Mouse (Mus musculus) kidney, adult 11 months (tissue): ENCODE data around the gene Gm49333.

Experiments used
- DNase-seq: peaks from one replicate; pipeline ENCODE4 v3.0.0; 2022

Gm49333 gene

DNA sequence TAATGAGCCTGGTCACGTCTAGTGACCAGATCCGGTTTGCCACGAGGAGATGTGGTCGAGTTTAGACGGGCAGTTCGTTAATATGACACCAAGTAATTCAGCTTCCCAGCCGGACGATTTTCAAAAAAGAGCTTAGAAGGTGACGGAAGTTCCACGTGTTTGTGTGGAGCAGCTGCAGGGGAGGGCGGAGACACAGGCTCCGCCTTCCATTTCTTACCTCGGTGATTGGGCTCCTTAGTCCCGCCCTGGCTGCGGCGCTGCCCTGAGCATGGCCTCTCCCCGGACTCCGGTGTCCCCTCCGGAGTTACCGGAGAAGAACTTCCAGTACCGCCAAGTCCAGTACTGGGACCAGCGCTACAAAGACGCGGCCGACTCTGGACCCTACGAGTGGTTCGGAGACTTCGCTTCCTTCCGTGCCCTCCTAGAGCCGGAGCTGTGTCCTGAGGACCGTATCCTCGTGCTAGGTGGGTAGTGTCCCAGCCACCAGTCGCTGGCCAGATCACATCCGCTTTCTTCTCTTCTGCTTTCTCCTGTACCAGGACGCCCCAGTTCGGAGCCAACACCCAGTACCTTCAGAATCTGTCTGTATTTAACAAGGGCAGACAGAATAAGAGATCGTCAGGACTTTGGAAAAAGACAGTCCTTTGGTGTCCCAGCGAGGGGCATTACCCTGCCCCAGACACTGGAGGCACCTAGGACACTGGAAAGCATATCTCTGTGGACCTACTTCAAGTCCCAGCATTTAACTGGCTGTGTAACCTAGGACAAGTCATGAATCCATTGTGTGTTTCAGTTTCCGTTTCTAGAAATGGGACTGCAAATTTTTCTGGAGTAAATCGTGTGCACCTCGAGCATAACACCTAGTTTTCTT lies at the start of gene Gm49333, which contains the start of the genes Eef1akmt4 and Alg3:
Gm49333 (plus strand) TSS at position 254 of the 871 bp plus-strand sequence.
Eef1akmt4 (plus strand) TSS at position 237 of the 871 bp plus-strand sequence.
Alg3 (minus strand) TSS at position 379 of the 871 bp plus-strand sequence.
- peak; percentile 91 for DNase-seq

DNA sequence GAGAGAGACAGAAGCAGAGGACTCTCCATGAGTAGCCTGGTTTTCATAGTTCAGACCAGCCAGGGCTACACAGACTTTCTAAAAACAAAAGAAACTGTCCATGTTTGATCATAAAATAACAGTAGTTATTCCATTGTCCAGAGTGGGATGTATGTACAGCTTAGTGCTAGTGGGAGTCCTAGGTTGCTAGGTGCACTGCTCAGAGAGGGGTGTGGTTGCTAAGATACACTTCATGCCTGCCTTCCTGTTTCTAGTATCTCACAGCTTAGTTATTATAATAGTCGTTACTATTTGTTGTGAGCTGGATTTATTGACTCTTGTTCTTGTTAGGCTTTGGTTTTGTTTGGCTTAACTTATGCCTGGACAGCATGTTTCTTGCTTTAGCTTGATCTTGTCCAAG lies 46.3 kb upstream of the Gm49333 start:
- DNase-seq: no peak

DNA sequence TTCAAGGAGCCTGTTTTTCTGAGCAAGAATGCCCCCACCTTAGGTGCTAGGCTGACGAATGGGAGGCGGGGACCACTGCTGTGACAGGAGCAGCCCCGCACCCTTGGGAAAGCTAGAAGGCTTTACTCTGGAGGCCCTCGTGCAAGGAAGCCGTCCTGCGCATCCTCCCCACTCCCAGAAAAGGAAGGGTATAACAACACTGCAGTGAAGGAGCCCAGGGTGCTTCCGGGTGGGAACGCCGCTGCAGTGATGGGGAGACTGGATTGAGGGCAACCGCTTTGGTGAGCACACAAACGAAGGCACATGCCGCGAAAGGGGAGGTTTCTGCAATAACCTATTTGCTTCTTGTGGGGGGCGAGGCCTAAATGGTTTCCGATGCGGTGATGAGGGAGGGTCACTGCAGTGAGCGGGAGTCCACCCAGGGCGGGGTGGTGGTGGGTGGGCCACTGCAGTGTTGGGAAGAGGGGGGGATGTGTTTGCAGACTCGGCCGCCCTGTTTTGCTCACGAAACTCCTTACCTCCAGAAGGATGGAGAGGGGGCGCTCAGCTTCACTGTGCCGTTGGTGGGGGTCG lies 22.0 kb upstream of the Gm49333 start, which contains the start of gene Vwa5b2:
Vwa5b2 (plus strand) TSS at position 106 of the 573 bp plus-strand sequence.
- no peak for DNase-seq

DNA sequence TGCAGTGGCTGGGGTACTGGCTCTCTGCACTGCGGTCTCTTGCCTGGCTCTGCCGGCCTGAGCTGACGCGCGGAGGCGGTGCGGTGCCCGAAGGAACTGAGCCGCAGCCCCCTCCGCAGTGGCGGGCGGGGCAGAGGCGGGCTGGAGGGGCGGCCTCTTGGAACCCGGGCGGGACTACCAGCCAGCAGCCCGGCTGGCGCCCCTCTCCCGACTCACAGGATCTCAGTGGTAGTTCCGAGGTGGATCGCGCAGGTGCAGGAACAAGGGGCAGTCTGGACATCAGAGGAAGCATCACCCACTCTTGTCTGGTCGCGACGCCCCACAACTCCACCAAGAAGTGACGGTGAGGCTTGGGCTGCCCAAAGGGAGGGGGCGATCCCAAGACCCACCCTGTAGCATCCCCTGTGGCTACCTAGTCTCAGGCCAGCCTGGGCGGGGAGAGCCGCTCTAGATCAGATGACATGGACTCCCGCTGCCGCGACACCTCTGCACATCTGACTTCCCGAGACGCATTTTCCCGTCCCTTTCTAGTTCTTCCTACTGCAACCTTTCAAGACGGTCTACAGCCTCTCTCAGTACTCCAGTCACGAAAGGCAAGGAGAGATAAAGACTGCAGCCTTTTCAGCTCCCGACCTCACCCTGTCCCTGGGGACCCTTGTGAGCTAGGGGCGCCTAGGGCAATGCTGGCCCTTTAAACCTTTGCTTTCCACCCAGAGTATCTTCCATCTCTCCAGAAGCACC lies 21.3 kb upstream of the Gm49333 start:
- no peak for DNase-seq

DNA sequence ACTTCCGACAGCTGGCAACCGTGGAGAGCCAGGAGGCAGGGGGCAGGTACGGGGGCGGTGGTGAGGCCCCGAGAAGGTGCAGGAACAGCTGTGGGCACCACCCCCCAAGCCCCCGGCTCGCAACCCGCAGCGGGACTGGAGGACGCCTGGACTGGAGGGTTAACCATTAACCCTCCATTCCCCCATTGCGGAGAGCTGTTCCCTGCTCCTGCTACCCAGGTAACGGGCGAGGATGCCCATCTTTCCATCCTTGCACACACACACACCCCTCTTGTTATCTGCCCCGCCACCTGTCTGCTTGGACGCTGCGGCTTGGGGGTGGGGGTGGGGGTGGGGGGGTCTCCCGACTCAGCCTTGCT lies 20.8 kb upstream of the Gm49333 start:
- no peak for DNase-seq

DNA sequence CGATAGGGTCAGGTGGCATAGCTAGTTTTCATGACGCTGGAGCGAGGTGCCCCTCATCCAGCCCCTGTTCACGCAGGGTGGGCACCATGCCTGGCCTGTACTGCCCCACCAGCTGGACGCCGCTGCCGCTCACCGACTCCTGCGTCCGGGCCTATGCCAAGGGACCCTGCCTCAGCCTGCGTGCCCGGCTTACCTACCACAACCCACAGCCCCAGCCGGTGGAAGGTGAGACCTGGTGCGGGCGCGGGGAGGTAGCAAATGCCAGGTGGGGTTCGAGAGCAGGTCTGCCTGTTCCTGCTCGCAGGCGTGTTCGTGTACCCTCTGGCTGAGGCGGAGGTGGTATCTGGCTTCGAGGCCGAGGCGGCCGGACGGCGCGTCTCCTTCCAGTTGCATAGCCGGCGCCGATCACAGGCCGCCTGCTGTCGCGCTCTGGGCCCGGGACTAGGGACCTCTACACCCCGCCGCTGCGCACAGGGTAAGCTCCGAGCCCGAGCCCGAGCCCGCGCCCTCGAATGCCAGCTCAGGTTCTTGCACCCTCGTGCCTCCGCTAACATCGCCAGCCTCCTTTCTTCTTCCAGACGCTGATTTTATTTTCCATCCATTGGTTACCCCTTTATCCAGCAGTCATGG lies 20.2 kb upstream of the Gm49333 start:
- DNase-seq: no peak

DNA sequence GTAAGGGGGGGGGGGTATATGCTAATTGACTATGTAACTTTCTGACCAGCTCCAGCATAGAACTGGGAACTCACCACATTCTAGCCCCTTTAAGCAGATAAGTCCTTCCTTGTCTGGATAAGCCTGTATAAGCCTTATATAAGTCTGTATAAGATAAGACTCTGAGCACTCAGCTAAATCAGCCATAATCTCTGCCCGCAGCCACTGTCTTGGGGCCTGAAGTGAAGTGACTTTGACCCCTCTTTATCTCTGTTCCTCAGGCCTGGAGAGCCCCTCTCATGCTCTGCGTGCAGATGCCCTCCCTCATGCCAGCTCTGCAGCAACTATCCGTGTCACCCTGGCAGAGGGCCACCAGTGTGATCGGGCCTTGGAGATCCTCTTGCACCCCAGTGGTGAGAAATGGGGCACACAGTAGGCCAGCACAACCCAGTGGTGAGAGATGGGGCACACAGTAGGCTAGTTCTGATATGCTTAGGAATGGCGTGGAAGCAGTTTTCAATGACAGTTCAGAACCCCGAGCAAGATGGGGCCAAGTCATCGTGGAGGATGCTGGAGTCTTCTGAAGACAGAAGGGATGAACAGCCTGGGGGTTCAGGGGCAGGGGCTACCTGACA lies 16.2 kb upstream of the Gm49333 start:
- DNase-seq: no peak

DNA sequence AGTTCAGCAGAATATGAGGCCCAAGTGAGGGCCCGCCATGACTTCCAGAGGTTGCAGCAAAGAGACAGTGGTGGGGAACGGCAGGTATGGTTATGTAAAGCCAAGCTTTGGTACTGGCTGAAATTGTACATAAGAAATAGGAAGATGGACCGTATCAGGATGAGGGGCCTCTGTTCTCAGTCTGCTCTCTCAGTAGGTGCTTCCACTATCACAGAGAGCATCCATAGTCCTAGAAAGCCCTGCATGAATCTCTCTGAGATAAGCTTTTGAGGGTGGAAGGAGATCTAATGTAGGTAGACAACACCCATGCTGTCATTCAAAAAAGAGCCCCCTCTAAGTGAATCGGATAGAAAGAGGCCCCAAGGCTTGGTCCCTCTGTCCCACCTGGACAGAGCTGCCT lies 15.7 kb upstream of the Gm49333 start:
- DNase-seq: no peak

DNA sequence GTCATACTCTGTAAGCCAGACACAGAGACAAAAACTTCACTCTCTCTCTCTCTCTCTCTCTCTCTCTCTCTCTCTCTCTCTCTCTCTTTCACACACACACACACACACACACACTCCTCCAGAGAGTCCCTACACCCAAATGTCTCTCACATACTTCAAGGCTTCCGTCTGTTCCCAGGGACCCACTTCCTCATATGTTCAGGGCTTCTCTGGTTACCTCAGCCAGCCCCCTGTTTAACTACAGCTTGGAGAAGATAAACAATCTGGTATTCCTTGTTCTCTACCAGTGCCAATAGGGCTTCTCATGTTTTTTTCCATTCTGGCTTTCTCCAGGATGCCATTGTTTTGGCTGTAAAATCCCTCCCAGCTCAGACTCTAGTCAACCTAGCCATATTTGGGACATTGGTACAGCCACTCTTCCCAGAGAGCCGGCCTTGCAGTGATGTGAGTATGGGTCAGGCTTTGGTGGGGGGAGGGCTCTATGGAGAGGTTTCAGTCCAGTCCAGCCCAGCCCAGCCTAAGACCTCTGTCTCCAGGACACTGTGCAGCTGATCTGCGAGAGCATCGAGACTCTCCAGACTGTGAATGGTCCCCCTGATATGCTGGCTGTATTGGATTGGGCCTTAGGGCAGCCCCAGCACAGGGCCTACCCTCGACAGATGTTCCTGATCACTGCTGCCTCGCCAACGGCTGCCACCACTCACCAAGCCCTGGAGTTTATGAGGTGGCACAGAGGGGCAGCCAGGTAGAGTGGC lies 14.5 kb upstream of the Gm49333 start:
- DNase-seq: no peak

DNA sequence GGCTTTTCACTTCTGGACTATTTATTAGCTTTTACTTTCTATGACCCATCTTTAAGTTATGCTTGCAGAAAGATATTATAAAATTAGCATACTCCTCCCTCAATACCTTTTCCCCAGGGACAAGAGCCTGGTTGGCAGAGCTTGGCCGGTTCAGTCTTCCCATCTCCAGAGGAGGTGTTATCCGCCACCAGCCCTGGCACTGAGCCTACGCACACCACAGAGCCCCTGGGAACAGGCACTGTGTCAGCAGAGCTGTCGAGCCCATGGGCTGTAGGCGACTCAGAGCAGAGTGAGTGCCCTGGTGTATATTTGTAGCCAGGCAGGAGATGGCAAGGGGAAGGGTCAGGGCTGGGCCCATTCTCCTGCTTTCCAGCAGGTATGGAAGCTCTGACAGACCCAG lies 10.9 kb upstream of the Gm49333 start:
- no peak for DNase-seq

DNA sequence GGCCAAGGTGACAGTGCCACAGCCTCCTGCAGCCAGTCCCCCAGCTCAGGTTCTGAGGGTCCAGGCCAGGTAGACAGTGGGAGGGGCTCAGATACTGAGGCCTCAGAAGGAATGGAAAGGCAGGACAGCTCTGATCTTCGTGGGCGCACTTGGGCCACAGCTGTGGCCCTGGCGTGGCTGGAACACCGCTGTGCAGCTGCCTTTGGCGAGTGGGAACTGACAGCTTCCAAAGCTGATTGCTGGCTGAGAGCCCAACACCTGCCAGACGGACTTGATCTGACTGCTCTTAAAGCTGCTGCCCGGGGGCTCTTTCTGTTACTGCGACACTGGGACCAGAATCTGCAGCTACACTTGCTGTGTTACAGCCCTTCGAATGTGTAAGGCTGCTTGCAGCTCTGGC lies 6.7 kb upstream of the Gm49333 start:
- DNase-seq: no peak

DNA sequence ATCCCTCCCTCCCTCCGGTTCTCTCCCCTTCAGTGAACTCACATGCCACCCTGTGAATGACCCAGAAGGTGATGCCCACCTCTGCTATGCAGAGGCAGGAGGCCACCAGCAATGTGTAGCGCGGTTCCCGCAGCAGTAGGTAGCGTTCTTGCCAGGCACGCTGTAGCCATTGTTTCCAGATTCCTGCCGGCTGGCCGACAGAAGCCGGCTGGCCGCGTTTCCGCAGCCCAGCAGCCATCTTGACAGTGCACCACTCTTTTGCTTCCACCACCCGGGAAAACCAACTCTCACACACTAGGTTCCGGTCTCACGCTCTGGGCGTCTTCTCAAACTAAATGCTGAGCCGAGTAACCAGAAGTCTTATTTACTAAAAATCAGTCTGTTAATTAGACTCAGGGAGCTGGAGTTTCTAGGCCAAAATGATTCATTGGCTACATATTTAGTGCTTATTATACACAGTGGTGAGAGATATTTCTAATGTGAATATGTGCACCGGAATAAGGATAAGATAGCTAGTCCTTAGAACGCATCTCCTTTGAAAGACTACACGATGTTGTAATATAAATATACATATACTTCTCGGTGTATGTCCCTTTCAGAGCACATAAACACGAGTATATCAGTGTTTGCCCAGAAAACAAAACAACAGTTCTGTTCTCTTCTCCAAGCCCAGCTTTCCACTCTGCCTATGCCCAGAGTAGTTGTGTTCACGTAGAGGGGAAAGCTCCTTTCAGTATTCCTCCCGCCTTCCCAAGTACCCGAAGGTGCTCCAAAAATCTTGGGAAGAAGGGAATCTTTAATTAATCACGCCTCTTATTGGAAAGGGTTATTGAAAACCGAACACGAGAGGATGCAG lies 681 bp upstream of the Gm49333 start:
- DNase-seq: peak; percentile 63

DNA sequence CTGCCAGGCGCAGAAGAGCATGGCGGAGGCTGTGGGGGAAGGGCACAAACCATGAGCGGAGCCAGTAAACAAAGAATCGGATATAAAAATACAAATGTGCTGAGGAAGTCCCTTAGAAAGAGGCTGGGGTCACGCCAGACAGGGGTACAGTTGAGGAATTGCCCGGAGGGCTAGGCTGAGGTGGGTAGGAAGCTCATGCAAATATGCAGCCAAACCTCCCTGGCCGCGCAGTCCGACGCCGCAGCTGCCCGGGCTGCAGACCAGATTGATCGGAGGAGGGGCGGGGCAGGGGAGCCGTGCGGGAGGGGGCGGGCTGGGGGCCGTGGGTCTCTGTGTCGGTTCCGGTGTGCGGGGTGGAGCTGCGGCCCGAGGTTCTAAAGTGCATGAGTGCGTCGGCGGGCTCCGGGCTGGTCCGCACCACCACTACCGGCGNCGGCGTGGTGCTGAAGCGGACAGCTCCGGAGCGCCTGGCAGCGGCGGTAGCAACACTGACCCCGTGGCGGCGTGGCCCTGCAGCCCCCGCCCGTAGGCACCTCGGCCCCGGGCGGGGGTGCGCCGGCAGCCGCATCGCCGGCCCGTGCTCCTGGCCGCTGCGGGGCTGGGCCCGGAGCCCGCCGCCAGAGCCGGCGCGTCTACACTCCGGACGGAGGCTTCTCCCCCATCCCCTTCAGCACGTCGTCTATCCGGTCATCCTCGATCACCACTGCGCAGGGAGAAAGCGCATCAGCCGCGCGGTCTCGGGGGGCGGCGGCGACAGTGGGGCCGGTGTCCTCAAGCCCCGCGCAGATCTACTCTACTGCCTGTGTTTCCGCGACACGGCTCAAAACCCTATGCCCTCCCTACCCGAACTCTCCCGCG lies 8.4 kb downstream of the Gm49333 start:
- DNase-seq: peak; percentile 8

DNA sequence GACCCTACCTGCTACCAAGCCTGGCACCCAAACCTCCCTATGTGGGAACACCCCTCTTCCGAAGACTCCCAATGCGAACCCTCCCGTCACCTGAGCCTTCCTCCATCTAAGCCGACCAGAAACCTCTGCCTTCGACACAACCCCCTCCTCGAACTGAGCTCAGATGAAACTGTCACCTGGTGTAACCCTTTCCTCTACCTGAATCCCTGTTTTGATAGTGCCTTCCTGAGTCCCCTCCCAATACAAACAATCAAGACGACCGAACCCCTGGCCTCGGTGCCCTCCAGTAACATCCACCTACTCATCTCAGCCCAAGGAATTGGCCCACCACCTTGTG lies 9.0 kb downstream of the Gm49333 start:
- no peak for DNase-seq

DNA sequence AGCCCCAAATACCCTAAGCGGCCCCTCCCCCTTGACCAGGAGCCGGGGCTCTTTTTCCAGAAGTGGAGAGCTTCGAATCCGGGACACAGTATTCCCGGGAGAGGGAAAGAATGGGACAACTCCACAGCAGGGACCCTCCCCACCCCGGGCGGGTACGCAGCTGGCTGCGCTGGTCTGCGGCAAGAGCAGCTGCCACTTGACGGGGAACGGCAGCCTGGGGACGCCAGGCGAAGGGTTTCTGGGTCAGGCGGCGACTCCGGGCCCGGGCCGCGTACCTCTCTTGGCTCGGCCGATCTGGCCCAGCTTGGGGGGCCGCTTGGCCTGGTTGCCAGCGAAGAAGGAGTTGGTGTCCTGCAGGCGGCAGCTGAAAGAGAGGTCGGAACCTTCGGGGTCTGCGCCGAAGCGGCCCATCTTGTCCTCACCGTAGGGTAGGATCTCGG lies 9.4 kb downstream of the Gm49333 start:
- DNase-seq: no peak

DNA sequence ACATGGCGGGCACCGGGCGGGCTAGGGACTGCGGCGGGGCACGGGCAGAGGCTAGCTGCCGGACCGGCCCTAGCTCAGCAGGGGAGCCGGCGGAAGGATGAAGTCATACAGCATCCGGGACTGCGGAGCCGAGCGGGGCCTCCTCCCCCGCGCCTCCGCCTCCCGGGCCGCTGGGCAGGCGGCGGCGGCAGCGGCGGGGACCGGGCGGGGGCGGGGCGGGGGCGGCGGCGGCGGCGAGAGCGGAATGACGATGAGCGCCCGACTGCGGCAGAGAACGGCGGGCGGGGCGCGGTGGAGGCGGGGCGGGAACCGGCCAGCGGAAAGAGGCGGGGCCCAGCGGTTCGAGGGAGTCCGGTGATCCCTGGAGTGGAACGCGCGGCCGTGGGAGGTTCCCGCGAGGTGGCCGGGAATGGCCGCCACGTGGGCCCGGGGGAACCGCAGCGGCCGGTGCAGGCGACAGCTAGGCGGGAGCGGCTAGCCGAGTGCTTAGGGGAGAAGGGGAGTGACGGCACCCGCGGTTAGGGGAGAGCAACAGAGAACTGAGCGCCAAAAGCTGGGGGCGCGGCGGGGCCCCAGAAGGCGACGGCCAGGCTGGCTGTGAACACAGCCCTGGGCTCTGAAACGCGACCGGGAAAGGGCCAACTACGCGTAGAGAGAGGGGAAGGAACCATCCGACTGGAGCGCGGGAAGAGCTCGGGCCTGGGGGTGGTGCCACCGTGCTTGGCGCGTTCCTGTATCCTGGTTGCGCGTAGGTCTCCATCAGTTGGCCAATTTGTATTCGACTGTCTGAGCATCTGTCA lies 10.0 kb downstream of the Gm49333 start, which contains the start of gene Camk2n2:
Camk2n2 (minus strand) TSS at position 97 of the 800 bp plus-strand sequence.
- DNase-seq: peak; percentile 66

DNA sequence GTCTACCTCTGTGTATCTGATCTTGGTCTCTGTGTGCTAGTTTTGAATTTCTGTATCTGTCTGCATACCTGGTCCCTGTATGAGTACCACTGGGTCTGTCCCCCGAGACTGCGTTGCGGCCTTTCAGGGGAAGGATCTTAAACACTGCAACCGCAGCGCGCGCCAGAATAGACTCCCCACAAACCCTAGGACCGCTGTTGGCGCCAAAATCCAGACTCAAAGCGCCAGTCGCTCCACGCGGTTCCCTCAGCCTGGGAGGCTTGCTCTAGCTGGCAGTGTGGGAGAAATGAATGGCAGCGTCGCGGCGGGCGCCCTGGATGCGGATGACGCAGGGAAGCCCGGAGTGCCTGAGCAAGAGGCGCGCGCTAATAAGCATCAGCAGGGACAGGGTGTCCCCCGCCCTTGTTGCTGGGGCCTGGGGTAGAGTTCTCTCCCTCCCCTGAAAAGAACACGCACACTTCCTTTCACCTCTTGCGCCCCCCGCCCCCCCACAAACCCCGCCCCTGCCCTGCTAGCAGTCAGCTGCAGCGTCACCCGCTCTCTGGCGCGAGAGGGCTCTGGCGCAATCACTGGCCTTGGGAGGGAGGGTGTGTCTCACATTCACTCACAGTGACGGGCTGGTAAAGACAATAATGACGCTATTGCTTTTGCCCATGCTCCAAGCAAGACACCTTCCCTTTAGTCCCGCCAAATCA lies 10.7 kb downstream of the Gm49333 start:
- DNase-seq: peak; percentile 12

DNA sequence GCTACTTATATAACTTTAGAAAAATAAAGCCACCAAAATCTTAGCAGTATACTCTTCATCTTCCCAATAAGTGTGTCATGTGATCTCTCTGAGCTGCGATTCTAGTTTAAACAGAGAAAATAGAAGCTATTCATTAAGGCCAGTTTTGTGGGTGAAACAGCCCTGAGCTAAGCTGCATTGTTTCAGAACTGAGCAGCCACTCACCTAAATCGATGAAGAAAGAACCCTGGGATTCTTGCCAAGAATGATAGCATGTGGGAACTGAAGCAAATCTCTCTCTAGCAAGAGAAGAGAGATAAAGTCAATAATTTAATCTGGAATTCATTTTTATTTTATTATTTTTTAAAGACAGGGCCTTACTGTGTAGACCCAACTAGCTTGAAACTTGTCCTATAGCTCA lies 11.8 kb downstream of the Gm49333 start:
- no peak for DNase-seq
